Mouse (Mus musculus): ENCODE results near the gene Aloxe3. TPM values are rescaled to one million over a fixed set of nuclear protein-coding genes. Genes with fewer than 3 reads are reported as not detected.

Gene Aloxe3
- polyA plus RNA-seq, 1 experiment from 2014 or later = 0.17 TPM

DNA sequence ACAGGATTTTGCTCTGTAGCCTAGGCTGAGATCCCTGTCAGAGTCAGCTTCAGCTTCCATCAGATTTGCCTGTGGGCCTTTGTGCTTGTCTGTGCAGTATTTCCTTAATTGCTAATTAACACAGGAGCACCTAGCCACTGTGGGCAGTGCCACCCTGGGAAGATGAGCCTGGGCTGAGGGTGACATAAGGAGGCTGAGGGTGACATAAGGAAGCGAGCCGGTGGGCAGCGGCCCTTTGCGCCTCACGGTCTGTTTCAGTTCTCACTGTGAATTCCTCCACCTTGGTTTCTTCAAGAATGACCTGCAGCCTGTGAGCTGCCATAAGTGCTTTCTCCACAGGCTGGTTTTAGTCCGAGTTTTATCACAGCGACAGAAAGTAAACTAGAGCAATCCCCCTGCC lies 44.1 kb upstream of the Aloxe3 start:
- no peaks in the 10 kb centered on the region for H3K9me3 ChIP-seq (ENCODE audit: low read depth, low read length)
- no peak for ATAC-seq (ENCODE audit: insufficient read depth)
- 74% methylated on average over 7 of the region's 7 CpGs for WGBS

DNA sequence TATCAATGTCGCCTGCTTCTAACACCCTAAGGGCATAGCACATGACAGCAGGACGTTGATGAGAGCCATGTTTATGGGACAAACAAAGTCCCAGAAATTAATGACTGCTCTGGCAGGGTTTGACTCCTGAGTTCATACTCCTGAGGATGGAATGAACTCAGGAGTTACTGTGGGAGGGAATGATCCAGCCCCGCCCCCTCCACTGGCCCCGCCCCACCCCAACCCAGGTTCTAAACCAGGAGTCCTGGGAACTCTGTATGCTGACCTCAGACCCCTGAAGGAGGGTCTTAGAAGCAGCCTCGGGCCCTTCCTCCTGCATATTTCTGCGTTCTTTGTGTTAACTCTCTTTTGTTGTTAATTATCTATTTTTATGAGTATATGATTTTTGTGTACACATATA lies 40.1 kb upstream of the Aloxe3 start:
- no peak for ATAC-seq (ENCODE audit: insufficient read depth)
- Histone ChIP-seq H3K36me3 (ENCODE audit: insufficient read depth) (peaks cover 13% of the 10 kb centered on the region), H3K27ac (ENCODE audit: low read depth) (no peak overlapping the region), H3K9ac (no peak overlapping the region), H3K4me1 (ENCODE audit: insufficient read depth) (peaks cover 8% of the 10 kb centered on the region), H3K27me3 (ENCODE audit: insufficient read depth, low read length) (no peaks in the 10 kb centered on the region), H3K4me3 (ENCODE audit: low read depth, low read length) (no peak overlapping the region), H3K4me2 (no peak overlapping the region), H3K9me3 (ENCODE audit: low read depth, low read length) (no peaks in the 10 kb centered on the region)
- no peak for TF ChIP-seq CTCF (IDR thresholded peaks at IDR 0.05; ENCODE audit: low read depth)
- DNase-seq = no peak
- WGBS = 58% methylated on average over 6 of the region's 6 CpGs

More for the DNA sequence above, 44.1 kb upstream of the Aloxe3 start:
- H3K4me3 ChIP-seq (ENCODE audit: low read depth, low read length) = no peak overlapping the region
- H3K27me3 ChIP-seq (ENCODE audit: insufficient read depth, low read length) = no peaks in the 10 kb centered on the region
- H3K4me2 ChIP-seq = no peak overlapping the region
- H3K27ac ChIP-seq (ENCODE audit: low read depth) = no peak overlapping the region
- no peak for TF ChIP-seq CTCF (IDR thresholded peaks at IDR 0.05; ENCODE audit: low read depth)
- H3K9ac ChIP-seq = no peak overlapping the region
- no peaks in the 10 kb centered on the region for H3K36me3 ChIP-seq (ENCODE audit: insufficient read depth)
- DNase-seq = no peak
- no peaks in the 10 kb centered on the region for H3K4me1 ChIP-seq (ENCODE audit: insufficient read depth)

DNA sequence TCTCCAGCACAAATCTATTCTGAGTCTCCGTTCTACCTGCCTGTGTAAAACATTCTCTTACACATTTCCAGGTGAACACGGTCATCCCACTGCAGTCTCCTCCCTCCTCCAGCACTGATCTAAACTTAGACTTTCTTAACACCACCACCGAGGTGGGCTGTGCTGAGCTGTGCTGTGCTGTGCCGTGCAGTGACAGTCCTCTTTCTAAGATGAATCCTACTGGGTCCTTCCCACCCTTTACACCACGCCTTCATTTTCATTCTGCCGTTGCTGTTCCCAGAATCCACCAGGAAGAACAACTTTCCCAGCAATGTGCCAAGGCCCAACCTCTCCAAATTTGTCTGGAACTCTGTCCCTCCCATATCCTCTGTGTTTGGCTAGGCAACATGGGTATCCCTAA lies 39.3 kb upstream of the Aloxe3 start:
- Histone ChIP-seq H3K4me3 (ENCODE audit: low read depth, low read length) (no peak overlapping the region), H3K9ac (no peak overlapping the region), H3K36me3 (ENCODE audit: insufficient read depth) (peaks cover 20% of the 10 kb centered on the region), H3K4me1 (ENCODE audit: insufficient read depth) (peaks cover 8% of the 10 kb centered on the region), H3K27ac (ENCODE audit: low read depth) (no peak overlapping the region), H3K4me2 (no peak overlapping the region), H3K27me3 (ENCODE audit: insufficient read depth, low read length) (no peaks in the 10 kb centered on the region), H3K9me3 (ENCODE audit: low read depth, low read length) (no peaks in the 10 kb centered on the region)
- no peak for DNase-seq
- no peak for ATAC-seq (ENCODE audit: insufficient read depth)
- 48% methylated on average over 6 of the region's 6 CpGs for WGBS
- TF ChIP-seq CTCF (IDR thresholded peaks at IDR 0.05; ENCODE audit: low read depth) = no peak

GRCm38 (mm10) chr11:69087082-69087481 lies 38.6 kb upstream of the Aloxe3 start:
- peaks cover 8% of the 10 kb centered on the region for H3K4me1 ChIP-seq (ENCODE audit: insufficient read depth)
- DNase-seq = no peak
- H3K9ac ChIP-seq = no peak overlapping the region

DNA sequence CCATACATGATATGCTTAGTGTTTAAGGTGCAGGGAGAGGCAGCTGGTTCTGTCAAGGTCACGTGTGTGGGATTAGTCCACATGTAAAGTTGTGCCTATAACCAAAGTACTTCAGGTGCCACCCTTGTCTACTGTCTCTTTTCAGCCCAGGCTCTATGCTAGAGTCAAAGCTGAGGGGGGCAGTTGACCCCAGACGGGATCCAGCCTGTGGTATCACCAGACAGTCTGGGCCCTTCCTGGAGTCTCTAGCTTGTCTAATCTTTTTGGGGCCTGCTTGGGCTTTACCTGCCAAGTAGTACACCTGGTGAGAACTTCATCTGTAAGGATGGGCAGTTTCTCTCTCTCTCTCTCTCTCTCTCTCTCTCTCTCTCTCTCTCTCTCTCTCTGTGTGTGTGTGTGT lies 38.1 kb upstream of the Aloxe3 start:
- TF ChIP-seq CTCF (IDR thresholded peaks at IDR 0.05; ENCODE audit: low read depth) = no peak
- DNase-seq (no peak), ATAC-seq (ENCODE audit: insufficient read depth) (no peak)
- no peak overlapping the region; the same call in 1 of the 2 replicates for H3K27ac ChIP-seq (ENCODE audit: low read depth)
- WGBS = 60% methylated on average over 2 of the region's 2 CpGs
- no peaks in the 10 kb centered on the region for H3K27me3 ChIP-seq (ENCODE audit: insufficient read depth, low read length)
- no peak overlapping the region for H3K4me3 ChIP-seq (ENCODE audit: low read depth, low read length)
- H3K9ac ChIP-seq = no peak overlapping the region; the same call in 1 of the 2 replicates
- peaks cover 8% of the 10 kb centered on the region for H3K4me1 ChIP-seq (ENCODE audit: insufficient read depth)
- peak overlapping the region; percentile 92 for H3K4me2 ChIP-seq
- peaks cover 31% of the 10 kb centered on the region for H3K36me3 ChIP-seq (ENCODE audit: insufficient read depth)
- H3K9me3 ChIP-seq (ENCODE audit: low read depth, low read length) = no peaks in the 10 kb centered on the region

More at GRCm38 (mm10) chr11:69087082-69087481, 38.6 kb upstream of the Aloxe3 start:
- H3K27me3 ChIP-seq (ENCODE audit: insufficient read depth, low read length) = no peaks in the 10 kb centered on the region
- H3K9me3 ChIP-seq (ENCODE audit: low read depth, low read length) = no peaks in the 10 kb centered on the region
- no peak overlapping the region for H3K4me3 ChIP-seq (ENCODE audit: low read depth, low read length)
- no peak for TF ChIP-seq CTCF (IDR thresholded peaks at IDR 0.05; ENCODE audit: low read depth)
- 42% methylated on average over 4 of the region's 4 CpGs for WGBS
- peak overlapping the region; percentile 7; the same call in 1 of the 2 replicates for H3K4me2 ChIP-seq
- peaks cover 27% of the 10 kb centered on the region for H3K36me3 ChIP-seq (ENCODE audit: insufficient read depth)
- peak overlapping the region; percentile 54; the same call in 1 of the 2 replicates for H3K27ac ChIP-seq (ENCODE audit: low read depth)
- ATAC-seq (ENCODE audit: insufficient read depth) = no peak

DNA sequence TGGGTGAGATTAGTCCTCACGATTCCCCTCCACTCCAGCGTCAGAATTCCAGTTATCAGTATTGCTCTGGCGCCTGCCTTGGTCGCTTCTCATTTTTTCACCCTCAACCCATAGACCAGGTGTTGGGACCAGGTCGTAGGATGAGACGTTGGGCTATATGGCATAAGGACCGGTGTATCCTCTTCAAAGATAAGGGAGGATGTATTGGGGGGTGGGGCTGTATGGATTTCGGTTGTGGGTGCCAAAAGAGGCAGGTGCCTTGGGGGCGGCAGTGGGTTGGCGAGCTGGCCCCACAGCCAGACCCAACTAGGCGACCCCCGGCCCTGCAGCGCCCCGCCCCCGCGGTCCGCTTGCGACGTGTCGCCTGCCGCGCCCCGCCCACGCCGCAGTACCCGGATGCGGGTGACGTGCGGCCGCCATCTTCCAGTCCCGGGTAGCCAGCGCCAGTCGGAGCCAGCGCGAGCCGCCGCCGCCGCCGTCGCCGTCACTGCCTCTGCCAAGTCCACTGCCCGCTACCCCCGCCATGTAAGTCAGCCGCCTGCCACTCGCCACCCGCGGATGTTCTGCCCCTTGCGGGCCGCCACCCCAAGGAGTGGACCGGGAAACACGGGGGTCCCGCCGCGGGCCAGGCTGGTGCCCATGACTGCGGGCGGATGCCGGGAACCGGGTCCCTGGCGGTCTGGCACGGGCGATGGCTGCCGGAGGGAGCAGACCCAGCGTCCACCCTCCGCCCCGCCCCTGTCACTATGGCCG lies 37.4 kb upstream of the Aloxe3 start, which contains the start of gene Vamp2:
Gene Vamp2, plus strand, starts transcription at position 388 of the 753 bp plus-strand sequence.
- TF ChIP-seq CTCF (IDR thresholded peaks at IDR 0.05; ENCODE audit: low read depth) = no peak
- Histone ChIP-seq H3K4me1 (ENCODE audit: insufficient read depth) (peaks cover 8% of the 10 kb centered on the region), H3K36me3 (ENCODE audit: insufficient read depth) (peaks cover 35% of the 10 kb centered on the region), H3K27ac (ENCODE audit: low read depth) (peak within 1 kb of the TSS; percentile 92), H3K27me3 (ENCODE audit: insufficient read depth, low read length) (no peaks in the 10 kb centered on the region), H3K9me3 (ENCODE audit: low read depth, low read length) (no peaks in the 10 kb centered on the region), H3K4me2 (peak within 1 kb of the TSS; percentile 92), H3K9ac (peak within 1 kb of the TSS; percentile 99), H3K4me3 (ENCODE audit: low read depth, low read length) (peak within 1 kb of the TSS; percentile 100)
- peak; percentile 84 for ATAC-seq (ENCODE audit: insufficient read depth)
- under 1% methylated on average over 67 of the region's 67 CpGs for WGBS
- peak; percentile 96 for DNase-seq

- peaks cover 8% of the 10 kb centered on the region for H3K4me1 ChIP-seq (ENCODE audit: insufficient read depth)
- peak overlapping the region; percentile 99 for H3K9ac ChIP-seq
- H3K36me3 ChIP-seq (ENCODE audit: insufficient read depth) = peaks cover 35% of the 10 kb centered on the region
- peak overlapping the region; percentile 92 for H3K4me2 ChIP-seq
- peak overlapping the region; percentile 92 for H3K27ac ChIP-seq (ENCODE audit: low read depth)
- WGBS = 9% methylated on average over 25 of the region's 25 CpGs
- peak overlapping the region; percentile 100 for H3K4me3 ChIP-seq (ENCODE audit: low read depth, low read length)
- no peak for TF ChIP-seq CTCF (IDR thresholded peaks at IDR 0.05; ENCODE audit: low read depth)
- H3K9me3 ChIP-seq (ENCODE audit: low read depth, low read length) = no peaks in the 10 kb centered on the region
- no peaks in the 10 kb centered on the region for H3K27me3 ChIP-seq (ENCODE audit: insufficient read depth, low read length)
- DNase-seq = no peak
- 0 out of 2 replicates have a peak, but pooled peaks have one; percentile 7 for ATAC-seq (ENCODE audit: insufficient read depth)
Observed at GRCm38 (mm10) chr11:69088856-69089615, 36.7 kb upstream of the Aloxe3 start.

All from lung, embryonic 14.5 days (tissue).